Mouse (Mus musculus) forebrain, embryonic 11.5 days (tissue): ENCODE data around the gene Trmt11. TPM values are rescaled to one million over a fixed set of nuclear protein-coding genes. Genes with fewer than 3 reads are reported as not detected.

Experiments used
- ATAC-seq: fragments of 200-750 bp; cut with Nextera tagmentation; replicated peaks from 2 replicates; pipeline ENCODE4 v1.8.0; 2017; ENCODE audit warnings: moderate TSS enrichment; ENCODE audit not compliant: low FRiP score
- DNase-seq: peaks from one replicate; pipeline ENCODE4 v3.0.0-alpha.2; 2017; ENCODE audit warnings: low spot score
- H3K27ac ChIP-seq: fragments of 300-500 bp; sonication (generic); 2 replicates; pipeline ENCODE4 v1.5.1; 2014; ENCODE audit warnings: low read depth, low read length
- H3K27me3 ChIP-seq: fragments of 300-500 bp; sonication (generic); 2 replicates; pipeline ENCODE4 v1.6.1; 2014; ENCODE audit warnings: mild to moderate bottlenecking, low read length, mixed read lengths; ENCODE audit not compliant: control insufficient read depth, insufficient read depth
- H3K36me3 ChIP-seq: fragments of 300-500 bp; sonication (generic); 2 replicates; pipeline ENCODE4 v1.6.1; 2014; ENCODE audit warnings: mild to moderate bottlenecking, low read length, moderate library complexity, mixed read lengths; ENCODE audit not compliant: control insufficient read depth, insufficient read depth
- H3K4me1 ChIP-seq: fragments of 300-500 bp; sonication (generic); replicated peaks from 2 replicates; pipeline ENCODE4 v1.6.1; 2014; ENCODE audit warnings: low read length, mixed read lengths; ENCODE audit not compliant: control insufficient read depth, insufficient read depth
- H3K4me2 ChIP-seq: fragments of 300-500 bp; sonication (generic); 2 replicates; pipeline ENCODE4 v1.6.1; 2014; ENCODE audit warnings: low read depth, mild to moderate bottlenecking, low read length, moderate library complexity, mixed read lengths; ENCODE audit not compliant: severe bottlenecking
- H3K4me3 ChIP-seq: fragments of 300-500 bp; sonication (generic); 2 replicates; pipeline ENCODE4 v1.5.1; 2014; ENCODE audit warnings: low read depth, low read length
- H3K9ac ChIP-seq: fragments of 300-500 bp; sonication (generic); 2 replicates; pipeline ENCODE4 v1.6.1; 2014; ENCODE audit warnings: low read length
- H3K9me3 ChIP-seq: fragments of 300-500 bp; sonication (generic); 2 replicates; pipeline ENCODE4 v1.6.1; 2016; ENCODE audit warnings: low read length, mixed read lengths; ENCODE audit not compliant: control insufficient read depth
- WGBS: fragments of 180-500 bp; shearing (Covaris S2); extraction: QIAGEN DNeasy Blood & Tissue Kit; methylation state at CpG from one replicate; pipeline ENCODE4 v1.1.7; 2014; 5-methylcytosine and 5-hydroxymethylcytosine counted together
- polyA plus RNA-seq: library from polyadenylated mRNA; unstranded; fragments of >200 nt; fragmentation: Nextera tagmentation; extraction: Ambion mirVana; gene quantifications from 2 replicates; pipeline ENCODE4 v1.2.1, GENCODE M21; 2014

Gene Trmt11
- polyA plus RNA-seq, 1 experiment from 2014 or later: 36.8 TPM

GRCm38 (mm10) chr10:30587037-30587436, 13.5 kb downstream of the Trmt11 start:
- H3K27me3 ChIP-seq: no peaks in the 10 kb centered on the region
- no peak overlapping the region for H3K4me3 ChIP-seq
- no peak overlapping the region for H3K27ac ChIP-seq
- no peaks in the 10 kb centered on the region; the same call in 1 of the 2 replicates for H3K36me3 ChIP-seq
- H3K4me1 ChIP-seq: no peaks in the 10 kb centered on the region
- H3K9ac ChIP-seq: no peak overlapping the region
- DNase-seq: no peak
- H3K9me3 ChIP-seq: no peaks in the 10 kb centered on the region
- 79% methylated on average over 5 of the region's 5 CpGs for WGBS
- no peak for ATAC-seq
- no peak overlapping the region for H3K4me2 ChIP-seq

- no peak overlapping the region for H3K27ac ChIP-seq
- DNase-seq (no peak), ATAC-seq (no peak)
- no peaks in the 10 kb centered on the region for H3K4me1 ChIP-seq
- H3K4me2 ChIP-seq: no peak overlapping the region
- no peaks in the 10 kb centered on the region for H3K9me3 ChIP-seq
- WGBS: 97% methylated on average over 1 of the region's 1 CpGs
- no peaks in the 10 kb centered on the region for H3K27me3 ChIP-seq
- no peak overlapping the region for H3K4me3 ChIP-seq
- H3K36me3 ChIP-seq: no peaks in the 10 kb centered on the region; the same call in 1 of the 2 replicates
- H3K9ac ChIP-seq: no peak overlapping the region
These were observed 14.9 kb downstream of the Trmt11 start for GRCm38 (mm10) chr10:30585691-30586090.

- DNase-seq (no peak), ATAC-seq (no peak)
- no peak overlapping the region for H3K27ac ChIP-seq
- H3K4me1 ChIP-seq: no peaks in the 10 kb centered on the region
- no peaks in the 10 kb centered on the region for H3K27me3 ChIP-seq
- no peak overlapping the region for H3K9ac ChIP-seq
- H3K4me3 ChIP-seq: no peak overlapping the region
- no peak overlapping the region for H3K4me2 ChIP-seq
- no peaks in the 10 kb centered on the region; the same call in 1 of the 2 replicates for H3K36me3 ChIP-seq
- 93% methylated on average over 5 of the region's 5 CpGs for WGBS
- H3K9me3 ChIP-seq: no peaks in the 10 kb centered on the region
These were observed 22.8 kb downstream of the Trmt11 start for GRCm38 (mm10) chr10:30577670-30578280.

GRCm38 (mm10) chr10:30566364-30566763, 34.2 kb downstream of the Trmt11 start:
- no peaks in the 10 kb centered on the region for H3K27me3 ChIP-seq
- H3K9me3 ChIP-seq: no peaks in the 10 kb centered on the region
- H3K9ac ChIP-seq: no peak overlapping the region
- no peaks in the 10 kb centered on the region for H3K4me1 ChIP-seq
- H3K4me2 ChIP-seq: no peak overlapping the region
- H3K36me3 ChIP-seq: peaks cover 3% of the 10 kb centered on the region; the same call in 1 of the 2 replicates
- ATAC-seq: no peak
- no peak overlapping the region for H3K4me3 ChIP-seq
- H3K27ac ChIP-seq: no peak overlapping the region
- DNase-seq: no peak

- Histone ChIP-seq H3K4me3 (no peak overlapping the region), H3K36me3 (peaks cover 3% of the 10 kb centered on the region; the same call in 1 of the 2 replicates), H3K27ac (no peak overlapping the region), H3K4me1 (no peaks in the 10 kb centered on the region), H3K9me3 (no peaks in the 10 kb centered on the region), H3K9ac (no peak overlapping the region), H3K4me2 (no peak overlapping the region), H3K27me3 (no peaks in the 10 kb centered on the region)
- ATAC-seq (no peak), DNase-seq (no peak)
- 96% methylated on average over 3 of the region's 3 CpGs for WGBS
These were observed 35.9 kb downstream of the Trmt11 start for GRCm38 (mm10) chr10:30564651-30565050.

- no peak for ATAC-seq
- no peaks in the 10 kb centered on the region; the same call in 1 of the 2 replicates for H3K36me3 ChIP-seq
- H3K9me3 ChIP-seq: no peaks in the 10 kb centered on the region
These were observed 44.6 kb downstream of the Trmt11 start for GRCm38 (mm10) chr10:30555686-30556578.

GRCm38 (mm10) chr10:30552377-30552776, 48.2 kb downstream of the Trmt11 start:
- Histone ChIP-seq H3K36me3 (no peaks in the 10 kb centered on the region), H3K4me2 (no peak overlapping the region), H3K4me1 (no peaks in the 10 kb centered on the region), H3K9me3 (no peaks in the 10 kb centered on the region), H3K27me3 (no peaks in the 10 kb centered on the region), H3K4me3 (no peak overlapping the region), H3K9ac (no peak overlapping the region), H3K27ac (no peak overlapping the region)
- WGBS: 97% methylated on average over 1 of the region's 1 CpGs
- ATAC-seq: no peak
- no peak for DNase-seq

More at GRCm38 (mm10) chr10:30555686-30556578, 44.6 kb downstream of the Trmt11 start:
- no peak overlapping the region for H3K4me2 ChIP-seq
- 94% methylated on average over 11 of the region's 11 CpGs for WGBS
- no peaks in the 10 kb centered on the region for H3K4me1 ChIP-seq
- H3K9ac ChIP-seq: no peak overlapping the region
- no peak overlapping the region for H3K27ac ChIP-seq
- no peak for DNase-seq
- H3K4me3 ChIP-seq: no peak overlapping the region
- H3K27me3 ChIP-seq: no peaks in the 10 kb centered on the region

GRCm38 (mm10) chr10:30549974-30550373, 50.6 kb downstream of the Trmt11 start:
- no peak for ATAC-seq
- Histone ChIP-seq H3K27ac (no peak overlapping the region), H3K36me3 (no peaks in the 10 kb centered on the region; the same call in 1 of the 2 replicates)

More at GRCm38 (mm10) chr10:30549974-30550373, 50.6 kb downstream of the Trmt11 start:
- H3K4me1 ChIP-seq: no peaks in the 10 kb centered on the region
- H3K27me3 ChIP-seq: no peaks in the 10 kb centered on the region
- H3K4me2 ChIP-seq: no peak overlapping the region
- 90% methylated on average over 3 of the region's 3 CpGs for WGBS
- H3K9ac ChIP-seq: no peak overlapping the region
- no peak for DNase-seq
- H3K4me3 ChIP-seq: no peak overlapping the region
- H3K9me3 ChIP-seq: no peaks in the 10 kb centered on the region
